Mouse (Mus musculus) forebrain, embryonic 15.5 days (tissue): ENCODE measurements around the gene Snw1. TPM values are rescaled to one million over a fixed set of nuclear protein-coding genes. Genes with fewer than 3 reads are reported as not detected.

Experiments
- ATAC-seq: fragments of 200-750 bp; cut with Nextera tagmentation; replicated peaks from 2 replicates; pipeline ENCODE4 v1.8.0; 2017; ENCODE audit warnings: mild to moderate bottlenecking, moderate TSS enrichment, moderate library complexity
- H3K27ac ChIP-seq: fragments of 300-500 bp; sonication (generic); replicated peaks from 2 replicates; pipeline ENCODE4 v1.5.1; 2015; ENCODE audit warnings: mild to moderate bottlenecking, inconsistent platforms
- H3K27me3 ChIP-seq: fragments of 300-500 bp; sonication (generic); 2 replicates; pipeline ENCODE4 v1.6.1; 2015; ENCODE audit warnings: inconsistent platforms
- H3K36me3 ChIP-seq: fragments of 300-500 bp; sonication (generic); 2 replicates; pipeline ENCODE4 v1.6.1; 2015; ENCODE audit warnings: mild to moderate bottlenecking, inconsistent platforms
- H3K4me1 ChIP-seq: fragments of 300-500 bp; sonication (generic); 2 replicates; pipeline ENCODE4 v1.6.1; 2015; ENCODE audit warnings: inconsistent platforms
- H3K4me2 ChIP-seq: fragments of 300-500 bp; sonication (generic); replicated peaks from 2 replicates; pipeline ENCODE4 v1.6.1; 2015; ENCODE audit warnings: mild to moderate bottlenecking, inconsistent platforms
- H3K4me3 ChIP-seq: fragments of 300-500 bp; sonication (generic); 2 replicates; pipeline ENCODE4 v1.5.1; 2015; ENCODE audit warnings: mild to moderate bottlenecking, inconsistent platforms
- H3K9ac ChIP-seq: fragments of 300-500 bp; sonication (generic); replicated peaks from 2 replicates; pipeline ENCODE4 v1.6.1; 2015; ENCODE audit warnings: mild to moderate bottlenecking, inconsistent platforms
- H3K9me3 ChIP-seq: fragments of 300-500 bp; sonication (generic); 2 replicates; pipeline ENCODE4 v1.6.1; 2016; ENCODE audit warnings: inconsistent platforms
- WGBS: fragments of 180-500 bp; shearing (Covaris S2); methylation state at CpG from one replicate; pipeline ENCODE4 v1.1.7; 2015; ENCODE audit warnings: mixed read lengths; 5-methylcytosine and 5-hydroxymethylcytosine counted together
- polyA plus RNA-seq: library from polyadenylated mRNA; unstranded; fragments of >200 nt; fragmentation: Nextera tagmentation; extraction: Ambion mirVana; gene quantifications from 2 replicates; pipeline ENCODE4 v1.2.1, GENCODE M21; 2015

Gene Snw1
- polyA plus RNA-seq, 1 experiment from 2014 or later = 128 TPM

DNA sequence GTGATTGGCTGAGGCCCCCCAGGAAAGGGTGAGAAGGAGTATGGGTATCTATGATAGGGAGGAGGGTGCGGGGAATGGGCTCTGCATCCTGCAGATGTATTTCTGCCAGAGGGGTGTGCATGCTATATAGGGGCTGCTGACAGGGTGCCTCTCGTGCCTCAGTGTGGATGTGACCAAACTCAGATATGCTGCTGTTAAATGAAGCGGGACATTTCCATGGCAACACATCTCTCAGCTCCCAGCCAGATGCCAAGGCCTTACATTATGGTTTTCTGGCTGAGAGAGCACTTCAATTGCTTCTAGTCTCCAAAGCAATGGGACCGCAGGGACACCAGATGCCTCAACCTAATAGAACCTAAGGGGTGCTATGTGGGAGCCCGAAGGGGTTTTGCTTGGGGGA is 53.2 kb downstream of the Snw1 start:
- Histone ChIP-seq H3K27ac (peak overlapping the region; percentile 65), H3K4me2 (no peak overlapping the region), H3K4me3 (no peak overlapping the region), H3K36me3 (peaks cover 9% of the 10 kb centered on the region), H3K9ac (no peak overlapping the region), H3K27me3 (no peaks in the 10 kb centered on the region), H3K4me1 (peaks cover 8% of the 10 kb centered on the region), H3K9me3 (no peaks in the 10 kb centered on the region)
- ATAC-seq = peak; percentile 83
- 31% methylated on average over 5 of the region's 5 CpGs for WGBS

DNA sequence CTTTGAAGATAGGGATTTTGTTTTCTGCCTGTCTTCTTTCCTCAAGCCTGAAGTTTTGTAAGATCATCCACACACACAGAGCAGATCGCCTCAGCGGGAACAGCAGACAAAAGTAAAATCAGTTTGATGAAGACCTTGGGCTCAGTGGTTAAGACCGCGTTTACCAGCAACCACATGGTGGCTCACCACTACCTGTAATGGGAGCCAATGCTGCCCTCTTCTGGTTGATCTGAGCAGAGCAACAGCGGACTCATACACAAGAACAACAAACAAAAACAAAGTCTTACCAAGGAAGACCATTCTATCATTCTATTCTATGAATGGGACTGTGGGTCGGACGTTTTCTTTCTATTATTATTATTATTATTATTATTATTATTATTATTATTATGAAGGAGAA is 55.4 kb downstream of the Snw1 start:
- no peak overlapping the region for H3K4me3 ChIP-seq
- H3K27ac ChIP-seq = no peak overlapping the region
- peaks cover 8% of the 10 kb centered on the region for H3K4me1 ChIP-seq
- WGBS = 37% methylated on average over 7 of the region's 7 CpGs
- H3K27me3 ChIP-seq = no peaks in the 10 kb centered on the region
- no peaks in the 10 kb centered on the region for H3K36me3 ChIP-seq
- no peak for ATAC-seq
- no peak overlapping the region for H3K4me2 ChIP-seq
- H3K9ac ChIP-seq = no peak overlapping the region
- H3K9me3 ChIP-seq = no peaks in the 10 kb centered on the region

DNA sequence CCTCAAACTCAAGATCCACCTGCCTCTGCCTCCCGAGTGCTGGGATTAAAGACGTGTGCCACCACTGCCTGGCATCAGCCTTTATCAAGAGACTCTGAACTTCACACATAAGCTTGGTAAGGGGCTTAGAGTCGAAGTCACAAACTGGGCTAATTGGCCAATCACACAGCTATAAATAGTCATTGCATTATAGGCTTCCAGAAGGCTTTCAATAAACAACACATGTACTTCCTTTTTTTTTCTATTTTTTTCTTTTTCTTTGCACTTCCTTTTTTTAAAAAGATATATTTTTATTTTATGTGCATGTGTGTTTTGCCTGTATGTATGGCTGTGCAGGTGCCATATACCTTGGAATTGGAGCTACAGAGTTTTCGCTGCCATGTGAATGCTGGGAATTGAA is 56.7 kb downstream of the Snw1 start:
- Histone ChIP-seq H3K27me3 (no peaks in the 10 kb centered on the region), H3K9ac (no peak overlapping the region), H3K36me3 (no peaks in the 10 kb centered on the region), H3K9me3 (no peaks in the 10 kb centered on the region), H3K4me3 (no peak overlapping the region), H3K4me1 (peaks cover 8% of the 10 kb centered on the region), H3K4me2 (no peak overlapping the region), H3K27ac (no peak overlapping the region)
- no peak for ATAC-seq
- 78% methylated on average over 4 of the region's 4 CpGs for WGBS

DNA sequence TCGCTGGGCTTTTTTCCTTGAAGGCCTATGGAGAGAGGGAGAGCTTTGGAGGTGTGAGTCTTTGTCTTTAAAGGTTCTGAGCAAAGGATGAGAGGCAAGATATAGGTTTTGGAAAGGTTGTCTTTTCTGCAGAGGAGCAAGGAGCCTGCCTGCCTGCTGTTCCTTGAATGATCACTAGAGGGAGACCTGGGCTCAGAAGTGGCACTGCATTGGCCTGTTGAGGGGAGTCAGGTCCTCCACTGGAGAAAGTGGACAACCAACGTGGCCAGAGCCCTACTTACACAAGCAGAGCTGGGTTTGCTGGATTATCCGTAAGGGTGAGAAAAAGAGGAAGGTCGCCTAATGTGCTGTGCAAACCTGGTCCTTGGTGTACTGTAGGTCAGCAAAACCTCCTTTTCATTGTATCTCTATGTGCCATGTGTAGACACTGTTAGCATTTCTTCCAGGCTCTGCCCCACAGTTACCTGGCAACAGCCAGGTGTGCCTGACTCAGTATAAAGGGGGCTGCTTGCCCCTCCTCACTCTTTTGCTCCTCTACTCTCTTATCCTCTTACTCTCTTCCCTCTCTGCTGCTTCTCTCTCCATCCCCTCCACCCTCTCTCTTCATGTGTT is 58.8 kb downstream of the Snw1 start:
- no peaks in the 10 kb centered on the region for H3K27me3 ChIP-seq
- H3K27ac ChIP-seq = no peak overlapping the region
- H3K4me2 ChIP-seq = no peak overlapping the region
- H3K36me3 ChIP-seq = no peaks in the 10 kb centered on the region
- H3K9ac ChIP-seq = no peak overlapping the region
- no peaks in the 10 kb centered on the region for H3K9me3 ChIP-seq
- WGBS = 20% methylated on average over 4 of the region's 4 CpGs
- peak; percentile 70; the same call in 1 of the 2 replicates for ATAC-seq
- no peak overlapping the region for H3K4me3 ChIP-seq
- H3K4me1 ChIP-seq = no peaks in the 10 kb centered on the region

DNA sequence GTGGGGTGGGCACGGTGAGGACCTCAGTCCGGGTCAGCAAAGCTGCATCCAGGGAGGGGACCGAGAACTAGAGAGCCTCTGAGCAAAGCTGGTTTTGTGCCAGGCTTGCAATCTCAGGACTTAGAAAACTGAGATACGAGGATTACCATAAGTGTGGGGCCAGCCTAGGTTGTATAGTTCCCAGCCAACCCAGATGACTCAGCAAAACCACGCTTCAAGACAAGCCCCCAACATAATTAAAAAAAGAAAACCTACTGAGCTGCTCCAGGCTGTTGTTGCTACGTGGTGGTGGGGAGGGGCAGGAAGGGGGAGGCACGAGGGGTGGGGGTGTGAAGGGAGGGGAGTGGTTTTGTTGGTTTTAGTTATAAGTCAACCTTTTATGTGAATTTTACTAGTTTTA is 61.1 kb downstream of the Snw1 start:
- Histone ChIP-seq H3K27me3 (no peaks in the 10 kb centered on the region), H3K4me2 (no peak overlapping the region), H3K27ac (no peak overlapping the region), H3K4me3 (no peak overlapping the region), H3K4me1 (no peaks in the 10 kb centered on the region), H3K9ac (no peak overlapping the region), H3K9me3 (no peaks in the 10 kb centered on the region), H3K36me3 (no peaks in the 10 kb centered on the region)
- WGBS = 51% methylated on average over 7 of the region's 7 CpGs
- ATAC-seq = no peak

DNA sequence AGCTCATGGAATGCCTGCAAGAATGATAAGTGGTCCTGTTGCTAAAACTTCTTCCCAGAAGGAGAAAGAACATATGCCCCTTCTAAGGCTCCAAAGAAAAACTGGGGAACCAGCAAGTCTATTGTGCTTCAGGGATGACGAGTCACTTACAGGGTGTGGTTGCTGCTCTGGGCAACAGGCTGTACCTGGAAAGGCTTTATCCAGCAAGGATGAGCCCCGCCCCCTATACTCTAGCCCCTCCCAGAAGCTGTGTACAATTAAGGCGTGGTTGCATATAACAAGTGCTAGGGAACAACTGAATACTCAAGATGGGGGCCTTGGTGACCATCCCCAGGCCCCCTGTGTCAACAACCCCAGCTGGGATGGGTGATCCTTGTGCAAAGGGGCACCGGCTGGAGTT is 63.0 kb downstream of the Snw1 start:
- H3K4me1 ChIP-seq = no peaks in the 10 kb centered on the region
- no peak overlapping the region for H3K27ac ChIP-seq
- no peaks in the 10 kb centered on the region for H3K27me3 ChIP-seq
- no peaks in the 10 kb centered on the region for H3K36me3 ChIP-seq
- WGBS = 89% methylated on average over 4 of the region's 4 CpGs
- no peak for ATAC-seq
- no peak overlapping the region for H3K4me3 ChIP-seq
- H3K9ac ChIP-seq = no peak overlapping the region
- no peaks in the 10 kb centered on the region for H3K9me3 ChIP-seq
- no peak overlapping the region for H3K4me2 ChIP-seq

DNA sequence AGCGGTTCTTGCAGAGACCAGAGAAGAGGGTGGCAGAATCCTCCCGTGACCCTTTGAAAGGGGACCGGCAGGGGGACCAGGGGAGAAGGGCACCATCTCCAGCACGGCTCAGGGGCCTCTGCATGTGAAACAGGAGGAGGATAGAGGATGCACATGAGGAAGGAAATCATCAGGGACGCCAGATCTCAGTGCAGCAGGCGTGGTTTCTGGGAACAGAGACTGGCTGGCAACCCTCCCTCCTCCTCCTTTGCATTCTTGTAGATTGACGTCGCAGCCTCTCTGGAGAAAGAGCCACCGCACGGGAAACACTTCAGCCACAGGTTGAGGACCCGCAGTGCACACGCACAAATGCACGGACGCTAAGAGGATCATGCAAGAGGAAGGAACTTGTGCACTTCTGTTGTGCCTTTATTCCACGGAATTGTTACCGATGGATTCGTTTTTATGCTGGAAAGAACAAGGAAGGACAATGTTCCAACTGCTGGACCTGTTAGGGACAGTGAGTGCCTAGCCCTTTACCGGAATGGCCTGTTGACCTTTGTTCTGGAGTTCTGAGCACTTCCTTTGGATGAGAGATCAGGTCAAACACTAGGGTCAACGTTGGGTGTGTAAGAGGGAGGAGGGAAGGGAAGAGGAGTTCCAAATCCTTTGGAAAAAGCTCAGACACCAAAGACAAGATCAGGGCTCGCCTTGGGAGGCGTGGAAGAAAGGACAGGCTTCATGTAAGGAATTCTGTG is 64.0 kb downstream of the Snw1 start:
- no peaks in the 10 kb centered on the region for H3K36me3 ChIP-seq
- no peak overlapping the region for H3K9ac ChIP-seq
- H3K4me3 ChIP-seq = no peak overlapping the region
- no peaks in the 10 kb centered on the region for H3K9me3 ChIP-seq
- no peak overlapping the region; the same call in 1 of the 2 replicates for H3K4me2 ChIP-seq
- ATAC-seq = no peak
- no peaks in the 10 kb centered on the region for H3K4me1 ChIP-seq
- H3K27me3 ChIP-seq = no peaks in the 10 kb centered on the region
- 48% methylated on average over 21 of the region's 21 CpGs for WGBS
- no peak overlapping the region for H3K27ac ChIP-seq

DNA sequence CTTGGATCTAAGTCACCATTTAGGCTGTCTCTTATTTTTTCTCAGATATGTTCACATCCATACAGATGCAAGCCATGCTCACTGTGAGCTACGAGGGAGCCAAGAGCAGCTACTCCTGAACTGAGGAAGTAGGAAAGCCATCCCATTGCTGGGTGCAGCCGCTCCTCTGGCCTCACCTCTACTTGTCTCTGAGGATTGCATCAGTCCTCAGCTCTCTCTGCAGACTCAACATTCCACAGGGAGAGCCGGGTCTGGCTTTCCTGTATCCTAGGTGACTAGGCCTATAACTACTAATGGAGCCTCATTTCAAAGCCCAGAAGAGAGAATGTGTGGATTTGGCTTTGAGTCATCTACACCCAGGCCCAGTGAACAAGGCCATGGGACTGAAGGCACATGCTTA is 66.4 kb downstream of the Snw1 start:
- Histone ChIP-seq H3K9ac (no peak overlapping the region), H3K9me3 (no peaks in the 10 kb centered on the region), H3K27ac (no peak overlapping the region), H3K36me3 (no peaks in the 10 kb centered on the region), H3K4me3 (no peak overlapping the region), H3K4me1 (no peaks in the 10 kb centered on the region), H3K27me3 (no peaks in the 10 kb centered on the region), H3K4me2 (no peak overlapping the region)
- ATAC-seq = no peak
- WGBS = 80% methylated on average over 3 of the region's 3 CpGs

DNA sequence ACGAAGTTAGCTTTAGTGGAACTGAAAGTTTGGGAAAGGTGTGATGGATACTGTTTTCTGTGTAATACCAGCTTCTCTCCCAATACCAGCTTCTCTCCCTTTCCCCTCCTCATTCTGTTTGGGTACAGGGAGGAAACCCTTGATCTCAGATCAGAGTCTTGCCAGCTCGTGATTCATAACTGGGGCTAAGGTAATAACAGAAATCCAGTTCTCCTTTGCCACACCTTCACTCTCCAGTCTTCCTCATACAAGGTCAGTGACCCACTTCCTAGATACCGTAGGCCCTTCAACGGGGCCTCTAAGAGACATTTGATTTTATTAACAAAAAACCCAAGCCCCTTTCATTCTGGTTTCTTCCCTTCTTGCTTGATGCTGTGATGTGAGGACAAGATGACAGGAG is 66.9 kb downstream of the Snw1 start:
- Histone ChIP-seq H3K27ac (no peak overlapping the region), H3K27me3 (no peaks in the 10 kb centered on the region), H3K4me1 (no peaks in the 10 kb centered on the region), H3K36me3 (no peaks in the 10 kb centered on the region), H3K9me3 (no peaks in the 10 kb centered on the region), H3K9ac (no peak overlapping the region), H3K4me2 (no peak overlapping the region), H3K4me3 (no peak overlapping the region)
- 92% methylated on average over 4 of the region's 4 CpGs for WGBS
- no peak for ATAC-seq

DNA sequence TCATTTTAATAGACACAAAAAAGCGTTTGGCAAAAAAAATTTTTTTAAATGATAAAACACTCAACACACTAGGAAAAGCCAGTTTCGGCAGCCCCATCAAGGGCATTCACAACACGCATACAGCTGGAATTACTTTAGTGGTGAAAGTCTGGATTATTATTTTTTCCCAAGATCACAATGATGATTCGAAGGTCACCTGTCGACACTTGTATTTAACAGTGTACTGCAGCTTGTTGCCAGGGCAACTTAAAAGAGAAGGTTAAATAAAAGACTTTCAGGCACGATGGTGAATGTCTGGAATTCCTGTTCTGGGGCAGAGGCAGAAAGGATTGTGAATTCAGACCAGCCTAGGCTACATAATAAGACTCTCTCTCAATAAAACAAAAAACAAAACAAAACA is 70.2 kb downstream of the Snw1 start:
- Histone ChIP-seq H3K27me3 (no peaks in the 10 kb centered on the region), H3K4me3 (no peak overlapping the region), H3K4me1 (no peaks in the 10 kb centered on the region), H3K36me3 (no peaks in the 10 kb centered on the region), H3K4me2 (no peak overlapping the region), H3K27ac (no peak overlapping the region), H3K9ac (no peak overlapping the region), H3K9me3 (no peaks in the 10 kb centered on the region)
- no peak for ATAC-seq
- WGBS = 48% methylated on average over 6 of the region's 6 CpGs

DNA sequence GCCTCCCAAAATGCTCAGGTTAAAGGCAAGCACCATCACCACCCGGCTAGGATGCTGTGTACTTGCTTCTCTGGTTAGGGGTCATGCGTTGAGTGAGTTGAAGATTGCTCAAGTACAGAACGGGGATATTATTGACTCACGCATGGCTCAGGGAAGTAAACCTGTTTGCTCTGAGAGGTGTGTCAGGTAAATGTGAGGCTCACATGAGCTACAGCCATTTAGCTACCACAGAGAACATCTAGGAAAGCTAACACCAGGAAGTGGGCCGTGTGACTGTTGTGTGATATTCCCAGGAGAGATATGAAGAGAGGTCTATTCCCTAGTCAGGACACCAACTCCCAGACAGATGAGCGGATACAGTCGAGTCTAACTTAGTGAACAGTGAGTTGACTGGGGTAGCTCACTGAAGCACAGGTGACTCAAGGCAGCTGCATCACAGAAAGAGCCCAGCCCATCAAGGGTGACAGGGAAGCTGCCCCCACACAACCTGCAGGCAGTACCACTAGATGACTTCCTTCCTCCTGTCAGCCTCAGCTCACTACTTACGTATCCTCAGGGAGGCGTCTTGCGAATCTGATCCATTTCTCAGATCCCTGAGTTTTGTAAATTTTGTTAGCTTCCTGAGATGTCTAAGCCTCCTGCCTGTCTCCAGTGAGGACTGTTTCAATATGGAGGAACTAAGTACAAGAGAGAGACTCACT is 72.8 kb downstream of the Snw1 start:
- no peak overlapping the region for H3K27ac ChIP-seq
- no peak overlapping the region for H3K4me2 ChIP-seq
- 91% methylated on average over 10 of the region's 10 CpGs for WGBS
- H3K9ac ChIP-seq = no peak overlapping the region
- no peak for ATAC-seq
- H3K4me1 ChIP-seq = no peaks in the 10 kb centered on the region
- H3K27me3 ChIP-seq = no peaks in the 10 kb centered on the region
- H3K36me3 ChIP-seq = no peaks in the 10 kb centered on the region
- no peak overlapping the region for H3K4me3 ChIP-seq
- H3K9me3 ChIP-seq = no peaks in the 10 kb centered on the region
